Mouse (Mus musculus) midbrain, embryonic 11.5 days (tissue): Measurements from ENCODE around the gene Ston1. TPM values are rescaled to one million over a fixed set of nuclear protein-coding genes. Genes with fewer than 3 reads are reported as not detected.
A peak's percentile ranks its signal among the peaks of the same experiment; 100 is the strongest.

Experiments
- ATAC-seq: fragments of 200-750 bp; cut with Nextera tagmentation; 2 replicates; pipeline ENCODE4 v1.8.0; 2017; ENCODE audit warnings: moderate TSS enrichment, moderate library complexity; ENCODE audit not compliant: low FRiP score
- DNase-seq: peaks from one replicate; pipeline ENCODE4 v3.0.0; 2015; ENCODE audit warnings: low spot score; ENCODE audit errors: missing footprints
- H3K27ac ChIP-seq: fragments of 300-500 bp; sonication (generic); 2 replicates; pipeline ENCODE4 v1.5.1; 2014; ENCODE audit warnings: low read depth, low read length
- H3K27me3 ChIP-seq: fragments of 300-500 bp; sonication (generic); 2 replicates; pipeline ENCODE4 v1.6.1; 2014; ENCODE audit warnings: mild to moderate bottlenecking, low read length, moderate library complexity, mixed read lengths; ENCODE audit not compliant: control insufficient read depth, insufficient read depth
- H3K36me3 ChIP-seq: fragments of 300-500 bp; sonication (generic); 2 replicates; pipeline ENCODE4 v1.6.1; 2014; ENCODE audit warnings: mild to moderate bottlenecking, low read length, moderate library complexity, mixed read lengths; ENCODE audit not compliant: control insufficient read depth, insufficient read depth
- H3K4me1 ChIP-seq: fragments of 300-500 bp; sonication (generic); 2 replicates; pipeline ENCODE4 v1.6.1; 2014; ENCODE audit warnings: low read length; ENCODE audit not compliant: control insufficient read depth, insufficient read depth
- H3K4me2 ChIP-seq: fragments of 300-500 bp; sonication (generic); 2 replicates; pipeline ENCODE4 v1.6.1; 2014; ENCODE audit warnings: mild to moderate bottlenecking, moderate library complexity
- H3K4me3 ChIP-seq: fragments of 300-500 bp; sonication (generic); 2 replicates; pipeline ENCODE4 v1.5.1; 2014; ENCODE audit warnings: low read depth, low read length
- H3K9ac ChIP-seq: fragments of 300-500 bp; sonication (generic); 2 replicates; pipeline ENCODE4 v1.6.1; 2014; ENCODE audit warnings: low read length
- H3K9me3 ChIP-seq: fragments of 300-500 bp; sonication (generic); 2 replicates; pipeline ENCODE4 v1.6.1; 2016; ENCODE audit warnings: low read length; ENCODE audit not compliant: control insufficient read depth
- WGBS: fragments of 180-500 bp; shearing (Covaris S2); extraction: QIAGEN DNeasy Blood & Tissue Kit; methylation state at CpG from one replicate; pipeline ENCODE4 v1.1.7; 2014; 5-methylcytosine and 5-hydroxymethylcytosine counted together
- polyA plus RNA-seq: library from polyadenylated mRNA; unstranded; fragments of >200 nt; fragmentation: Nextera tagmentation; extraction: Ambion mirVana; gene quantifications from 2 replicates; pipeline ENCODE4 v1.2.1, GENCODE M21; 2014

Ston1 gene
- polyA plus RNA-seq, 1 experiment from 2014 or later, result 2.9 TPM

DNA sequence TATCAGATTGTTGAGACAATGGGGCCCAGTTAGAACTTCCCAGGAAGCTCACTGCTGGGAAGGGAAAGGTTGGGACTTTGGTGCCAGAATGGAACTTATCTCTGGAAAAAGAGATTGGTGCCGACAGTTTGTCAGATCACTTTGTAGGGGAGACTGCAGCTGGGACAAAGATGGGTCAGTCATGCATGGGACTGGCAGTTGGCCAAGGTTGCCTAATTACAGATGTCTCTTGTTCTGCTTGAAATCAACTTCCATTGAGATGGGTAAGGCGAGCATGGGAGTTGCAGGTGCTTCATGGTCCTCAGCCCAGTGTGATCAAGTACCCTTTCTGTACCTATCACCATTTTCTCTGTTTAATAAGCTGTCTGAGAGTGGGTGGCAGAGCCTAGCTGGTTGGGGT, 68.6 kb downstream of the Ston1 start:
- Histone ChIP-seq H3K4me2 (no peak overlapping the region), H3K4me1 (peaks cover 8% of the 10 kb centered on the region; the same call in 1 of the 2 replicates), H3K4me3 (no peak overlapping the region), H3K36me3 (no peaks in the 10 kb centered on the region), H3K27me3 (no peaks in the 10 kb centered on the region), H3K9ac (no peak overlapping the region), H3K9me3 (no peaks in the 10 kb centered on the region), H3K27ac (no peak overlapping the region)
- DNase-seq, result no peak
- 71% methylated on average over 2 of the region's 2 CpGs for whole genome bisulfite sequencing
- ATAC-seq, result no peak

DNA sequence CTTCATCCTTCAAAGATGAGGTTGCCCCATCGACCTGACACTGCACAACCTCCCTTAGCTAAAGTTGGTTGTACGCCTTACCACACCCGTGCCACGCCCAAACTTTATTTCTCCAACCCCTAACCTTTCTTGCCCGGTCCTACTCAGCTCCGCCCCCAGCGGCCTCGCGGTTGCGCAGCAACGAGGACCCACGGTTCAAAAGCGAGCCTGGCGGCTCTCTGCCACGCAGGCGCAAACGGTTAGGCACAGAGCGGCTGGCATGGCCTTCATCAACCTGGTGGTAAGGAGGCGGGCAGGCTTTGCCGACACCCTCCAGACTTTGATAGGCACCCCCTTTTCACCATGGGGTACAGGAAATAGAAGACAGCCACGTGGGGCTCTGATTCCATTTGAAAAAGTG, 71.0 kb downstream of the Ston1 start, which contains the start of gene Gtf2a1l:
Gene Gtf2a1l, plus strand, starts transcription at position 209 of the 400 bp plus-strand sequence.
- H3K9me3 ChIP-seq, result no peaks in the 10 kb centered on the region
- H3K36me3 ChIP-seq, result no peaks in the 10 kb centered on the region
- ATAC-seq, result peak; percentile 72
- peaks cover 8% of the 10 kb centered on the region; the same call in 1 of the 2 replicates for H3K4me1 ChIP-seq
- no peak within 1 kb of the TSS for H3K4me3 ChIP-seq
- peak within 1 kb of the TSS; percentile 14 for H3K4me2 ChIP-seq
- 34% methylated on average over 21 of the region's 21 CpGs for WGBS
- no peak within 1 kb of the TSS for H3K27ac ChIP-seq
- H3K27me3 ChIP-seq, result no peaks in the 10 kb centered on the region
- DNase-seq, result peak; percentile 89
- no peak within 1 kb of the TSS for H3K9ac ChIP-seq

DNA sequence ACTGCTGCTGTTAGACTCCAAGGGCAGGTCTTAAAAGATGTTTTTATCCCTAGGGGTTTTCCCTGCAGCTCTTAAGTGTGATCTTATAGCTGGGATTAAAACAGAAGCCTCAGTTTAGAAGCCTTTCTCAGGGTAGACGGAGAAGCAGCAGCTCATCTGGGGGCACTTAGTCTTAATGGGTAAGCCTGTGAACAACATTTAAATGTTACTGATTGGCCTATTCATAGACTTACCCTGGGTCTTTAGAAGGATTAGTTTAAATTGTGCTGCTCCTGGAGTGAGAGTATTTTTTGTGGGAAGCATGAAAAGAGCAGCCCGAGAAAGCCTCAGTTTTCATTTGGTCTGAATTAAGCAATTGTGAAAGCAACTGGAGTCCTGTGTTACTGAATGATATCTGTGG, 72.4 kb downstream of the Ston1 start:
- 18% methylated on average over 2 of the region's 2 CpGs for whole genome bisulfite sequencing
- no peak for DNase-seq
- Histone ChIP-seq H3K9me3 (no peaks in the 10 kb centered on the region), H3K27ac (no peak overlapping the region), H3K27me3 (no peaks in the 10 kb centered on the region), H3K9ac (no peak overlapping the region), H3K36me3 (no peaks in the 10 kb centered on the region), H3K4me2 (no peak overlapping the region), H3K4me3 (no peak overlapping the region), H3K4me1 (peaks cover 8% of the 10 kb centered on the region; the same call in 1 of the 2 replicates)
- 0 out of 2 replicates have a peak, but pooled peaks have one; percentile 26 for ATAC-seq

DNA sequence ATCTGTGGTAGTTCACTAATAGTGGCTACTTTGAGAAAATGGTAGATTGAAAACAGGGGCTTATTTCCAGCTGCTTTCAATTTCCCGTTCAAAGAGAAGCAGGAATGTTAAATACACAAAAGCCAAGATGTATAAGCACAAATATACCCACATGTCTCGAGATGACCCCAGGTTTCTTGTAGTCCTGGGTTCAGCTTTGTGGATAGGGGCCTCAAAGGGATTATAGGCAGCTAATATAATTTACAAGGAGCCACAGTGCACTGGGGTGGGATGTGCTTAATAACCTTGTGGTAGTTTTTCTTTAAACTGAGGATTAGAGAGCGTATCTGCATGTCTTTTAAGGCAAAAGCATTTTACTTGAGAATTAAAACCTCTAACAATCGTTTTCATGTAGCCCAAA, 73.3 kb downstream of the Ston1 start:
- WGBS, result 36% methylated on average over 4 of the region's 4 CpGs
- no peak for ATAC-seq

DNA sequence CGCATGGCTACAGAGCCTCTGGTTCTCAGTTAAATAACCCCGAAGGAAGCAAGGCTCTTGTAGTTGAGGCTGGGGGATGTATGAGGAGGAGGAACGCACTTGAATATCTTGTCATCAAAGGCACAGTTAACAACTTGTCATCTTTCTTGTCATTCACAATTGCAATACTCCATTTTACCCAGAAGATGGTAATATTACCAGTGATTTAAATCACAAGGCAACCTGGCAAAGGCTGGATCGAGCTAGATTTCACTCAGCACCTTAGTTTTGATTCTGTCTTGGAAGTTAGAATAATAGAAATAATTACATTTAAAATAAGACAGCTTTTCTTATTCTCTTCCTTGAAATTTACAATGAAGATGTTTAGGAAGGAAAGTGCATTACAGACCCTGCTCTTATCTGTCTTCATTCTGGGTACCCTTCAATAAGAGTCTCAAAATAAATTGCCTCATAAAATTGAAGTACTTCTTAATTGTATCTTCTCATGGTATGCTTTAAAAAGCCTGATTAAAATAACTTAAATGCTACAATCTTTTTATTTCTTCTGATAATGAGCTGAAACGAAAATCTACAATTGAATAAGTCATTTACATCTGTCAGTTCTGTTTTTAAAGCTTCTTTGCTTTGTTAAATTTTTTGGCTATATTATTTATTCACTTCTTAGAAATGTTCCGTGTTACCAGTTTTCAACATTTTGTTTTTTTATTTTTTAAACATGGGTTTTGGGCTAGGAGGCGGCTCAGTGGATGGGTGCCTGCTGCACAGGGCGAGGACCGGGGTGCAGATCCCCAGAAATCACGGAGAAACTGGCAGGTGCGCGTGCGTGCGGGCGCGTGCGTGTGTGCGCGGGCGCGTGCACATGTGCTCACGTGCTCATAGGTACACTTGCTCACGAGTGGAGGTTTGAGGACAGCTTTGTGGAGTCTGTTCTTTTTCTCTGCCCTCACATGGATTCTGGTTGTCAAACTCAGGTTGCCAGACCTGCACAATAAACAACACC, 78.1 kb downstream of the Ston1 start:
- peaks cover 2% of the 10 kb centered on the region; the same call in 1 of the 2 replicates for H3K4me1 ChIP-seq
- DNase-seq (no peak), ATAC-seq (no peak)
- H3K27me3 ChIP-seq, result no peaks in the 10 kb centered on the region
- no peak overlapping the region for H3K27ac ChIP-seq
- H3K9ac ChIP-seq, result no peak overlapping the region
- no peak overlapping the region for H3K4me2 ChIP-seq
- H3K36me3 ChIP-seq, result no peaks in the 10 kb centered on the region
- no peaks in the 10 kb centered on the region for H3K9me3 ChIP-seq
- no peak overlapping the region for H3K4me3 ChIP-seq
- 93% methylated on average over 23 of the region's 23 CpGs for WGBS

More for the DNA sequence above, 73.3 kb downstream of the Ston1 start:
- Histone ChIP-seq H3K36me3 (no peaks in the 10 kb centered on the region), H3K9ac (no peak overlapping the region), H3K4me1 (peaks cover 8% of the 10 kb centered on the region; the same call in 1 of the 2 replicates), H3K4me3 (no peak overlapping the region), H3K27me3 (no peaks in the 10 kb centered on the region), H3K9me3 (no peaks in the 10 kb centered on the region), H3K27ac (no peak overlapping the region), H3K4me2 (no peak overlapping the region)
- no peak for DNase-seq

DNA sequence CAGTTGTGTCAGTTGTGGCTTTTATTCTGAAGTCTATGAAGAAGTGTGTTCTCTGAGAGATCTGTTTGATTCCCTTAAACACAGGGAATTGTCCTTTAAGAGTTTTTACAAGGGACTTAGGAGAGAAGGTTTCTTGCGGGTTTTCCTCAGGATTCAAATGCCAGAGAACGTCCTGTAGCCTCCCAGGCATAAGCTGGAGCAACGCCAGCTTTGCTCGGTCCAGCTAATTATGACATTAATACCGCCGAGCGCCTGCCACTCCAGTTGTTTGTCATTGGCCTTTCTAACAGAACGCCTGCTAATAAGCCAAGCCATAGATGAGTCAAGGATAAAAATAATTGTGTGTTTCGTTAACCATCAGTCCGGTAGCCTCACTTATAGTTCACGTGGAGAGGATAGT, 90.7 kb downstream of the Ston1 start:
- Histone ChIP-seq H3K4me1 (no peaks in the 10 kb centered on the region), H3K9me3 (no peaks in the 10 kb centered on the region), H3K4me2 (no peak overlapping the region), H3K36me3 (no peaks in the 10 kb centered on the region), H3K27me3 (no peaks in the 10 kb centered on the region), H3K9ac (no peak overlapping the region), H3K4me3 (no peak overlapping the region), H3K27ac (no peak overlapping the region)
- WGBS, result 79% methylated on average over 11 of the region's 11 CpGs
- DNase-seq, result no peak
- no peak for ATAC-seq

DNA sequence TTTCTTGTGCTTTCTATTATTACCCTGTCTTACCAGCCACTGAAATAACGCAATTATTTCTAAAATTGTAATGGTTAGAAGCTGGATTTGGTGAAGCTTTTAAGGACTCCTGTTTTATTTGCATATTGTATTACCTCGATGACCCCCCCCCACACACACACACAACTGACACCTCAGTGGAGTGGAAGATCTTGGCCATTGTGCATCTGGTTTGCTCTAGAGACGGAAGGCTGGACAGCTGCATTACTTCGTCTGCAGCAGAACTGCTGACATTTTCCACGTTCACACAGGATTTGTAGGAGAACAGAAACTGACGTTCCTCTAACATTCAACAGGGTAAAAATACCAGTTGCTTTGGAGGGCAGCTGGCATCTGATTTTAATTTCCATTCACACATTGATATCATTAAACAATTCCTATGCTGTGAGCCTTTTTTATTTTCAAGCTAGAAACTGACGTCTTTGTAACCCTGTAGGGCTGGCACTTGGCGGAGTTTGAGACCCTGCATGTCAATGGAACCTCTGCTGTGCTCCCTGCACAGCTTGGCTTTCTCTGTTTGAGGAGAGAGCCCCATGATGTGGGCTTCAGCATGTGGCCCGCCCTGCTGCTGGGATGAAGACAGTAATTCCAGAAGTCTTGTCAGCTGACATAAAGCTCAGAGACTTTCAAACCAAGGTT, 99.3 kb downstream of the Ston1 start:
- no peak overlapping the region for H3K27ac ChIP-seq
- no peak overlapping the region for H3K9ac ChIP-seq
- peaks cover 4% of the 10 kb centered on the region; the same call in 1 of the 2 replicates for H3K4me1 ChIP-seq
- ATAC-seq, result no peak
- no peak overlapping the region for H3K4me2 ChIP-seq
- no peaks in the 10 kb centered on the region for H3K36me3 ChIP-seq
- no peak overlapping the region for H3K4me3 ChIP-seq
- H3K27me3 ChIP-seq, result no peaks in the 10 kb centered on the region
- 62% methylated on average over 9 of the region's 9 CpGs for WGBS
- H3K9me3 ChIP-seq, result no peaks in the 10 kb centered on the region
- DNase-seq, result no peak

DNA sequence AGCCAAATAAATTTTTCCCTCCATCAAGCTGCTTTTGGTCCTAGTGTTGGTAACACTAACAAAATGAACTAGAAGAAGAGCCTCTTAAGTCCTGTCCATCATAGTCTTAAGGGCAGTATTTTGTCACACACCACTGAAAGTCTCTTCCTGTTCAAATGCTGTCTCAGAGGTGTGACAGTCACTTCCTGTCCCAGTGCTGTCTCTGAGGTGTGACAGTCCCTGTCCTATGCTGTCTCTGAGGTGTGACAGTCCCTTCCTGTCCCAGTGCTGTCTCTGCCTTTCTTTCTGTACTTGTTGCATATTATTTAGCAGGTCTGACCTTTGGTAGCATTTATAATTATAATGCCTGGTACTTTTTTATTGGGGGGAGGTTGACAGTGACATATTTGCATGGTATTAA, 103.4 kb downstream of the Ston1 start:
- H3K4me3 ChIP-seq, result no peak overlapping the region
- DNase-seq, result no peak
- H3K9me3 ChIP-seq, result no peaks in the 10 kb centered on the region
- H3K27me3 ChIP-seq, result no peaks in the 10 kb centered on the region
- H3K36me3 ChIP-seq, result no peaks in the 10 kb centered on the region
- no peak for ATAC-seq
- H3K27ac ChIP-seq, result no peak overlapping the region
- no peak overlapping the region for H3K9ac ChIP-seq
- H3K4me1 ChIP-seq, result peaks cover 4% of the 10 kb centered on the region; the same call in 1 of the 2 replicates
- H3K4me2 ChIP-seq, result no peak overlapping the region

DNA sequence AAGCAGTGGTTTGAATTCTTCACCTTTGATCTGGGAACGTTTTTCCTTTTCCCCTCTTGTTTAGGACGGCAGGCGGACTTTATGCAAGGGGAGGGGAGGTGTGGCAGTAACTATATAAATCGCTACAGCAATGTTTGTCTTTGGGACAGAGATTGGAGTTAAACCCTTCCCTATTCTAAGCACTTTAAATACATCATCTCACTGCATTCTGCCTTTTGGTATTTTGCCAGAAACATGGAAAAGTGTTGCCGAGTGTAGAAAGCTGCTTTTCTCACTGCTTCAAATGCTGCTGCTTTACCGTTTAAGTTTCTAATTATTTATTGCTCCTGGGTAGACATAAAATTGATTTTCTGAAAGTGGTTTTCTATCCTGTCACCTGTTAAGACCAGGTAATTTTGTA, 104.9 kb downstream of the Ston1 start:
- Histone ChIP-seq H3K27ac (no peak overlapping the region), H3K4me2 (no peak overlapping the region), H3K4me1 (no peaks in the 10 kb centered on the region), H3K27me3 (no peaks in the 10 kb centered on the region), H3K36me3 (no peaks in the 10 kb centered on the region), H3K9ac (no peak overlapping the region), H3K9me3 (no peaks in the 10 kb centered on the region), H3K4me3 (no peak overlapping the region)
- WGBS, result 37% methylated on average over 6 of the region's 6 CpGs
- ATAC-seq (no peak), DNase-seq (no peak)
